Mouse (Mus musculus) neural tube, embryonic 10.5 days (tissue): ENCODE measurements around the gene Gm960.
A peak's percentile ranks its signal among the peaks of the same experiment; 100 is the strongest.

Experiments used
- DNase-seq: peaks from one replicate; pipeline ENCODE4 v3.0.0-alpha.2; 2017; ENCODE audit warnings: low spot score; ENCODE audit errors: extremely low spot score

The Gm960 gene

GRCm38 (mm10) chr19:4624406-4625178 lies 73.9 kb downstream of the Gm960 start:
- DNase-seq, result no peak

GRCm38 (mm10) chr19:4624006-4624405 lies 74.5 kb downstream of the Gm960 start:
- DNase-seq, result no peak

GRCm38 (mm10) chr19:4623419-4623818 lies 75.0 kb downstream of the Gm960 start:
- DNase-seq, result no peak

GRCm38 (mm10) chr19:4622780-4623179 lies 75.7 kb downstream of the Gm960 start:
- no peak for DNase-seq

- DNase-seq, result no peak
These were observed 77.7 kb downstream of the Gm960 start for GRCm38 (mm10) chr19:4620721-4621120.

- no peak for DNase-seq
These were observed 79.0 kb downstream of the Gm960 start for GRCm38 (mm10) chr19:4619461-4619860.

GRCm38 (mm10) chr19:4618183-4618582 lies 80.3 kb downstream of the Gm960 start:
- DNase-seq, result peak; percentile 31

GRCm38 (mm10) chr19:4616546-4616945 lies 81.9 kb downstream of the Gm960 start:
- DNase-seq, result no peak

GRCm38 (mm10) chr19:4615151-4616093 lies 83.0 kb downstream of the Gm960 start, which contains the start of gene Lrfn4:
TSS of gene Lrfn4 (minus strand) at chr19:4615667.
- DNase-seq, result peak; percentile 91

- peak; percentile 54 for DNase-seq
These were observed 83.9 kb downstream of the Gm960 start for GRCm38 (mm10) chr19:4614305-4615150.

- no peak for DNase-seq
These were observed 84.8 kb downstream of the Gm960 start for GRCm38 (mm10) chr19:4613464-4614304.

- DNase-seq, result no peak
These were observed 86.1 kb downstream of the Gm960 start for GRCm38 (mm10) chr19:4612181-4612961.

GRCm38 (mm10) chr19:4610109-4610508 lies 88.4 kb downstream of the Gm960 start:
- DNase-seq, result no peak

- no peak for DNase-seq
These were observed 90.0 kb downstream of the Gm960 start for GRCm38 (mm10) chr19:4608511-4608910.

- no peak for DNase-seq
These were observed 91.1 kb downstream of the Gm960 start for GRCm38 (mm10) chr19:4607406-4607805.

- DNase-seq, result no peak
These were observed 92.8 kb downstream of the Gm960 start for GRCm38 (mm10) chr19:4605654-4606053.

GRCm38 (mm10) chr19:4603801-4604723 lies 94.4 kb downstream of the Gm960 start:
- DNase-seq, result peak; percentile 32

GRCm38 (mm10) chr19:4602459-4602858 lies 96.0 kb downstream of the Gm960 start:
- DNase-seq, result no peak
